Mouse (Mus musculus): ENCODE measurements around the gene Skor1. TPM values are rescaled to one million over a fixed set of nuclear protein-coding genes. Genes with fewer than 3 reads are reported as not detected.
A peak's percentile ranks its signal among the peaks of the same experiment; 100 is the strongest.

Skor1 gene
- polyA plus RNA-seq, 1 experiment from 2014 or later = not detected

GRCm38 (mm10) chr9:63133659-63134058 lies 15.1 kb downstream of the Skor1 start:
- H3K4me2 ChIP-seq (replicated peaks; ENCODE audit: low read depth, low read length) = peak overlapping the region; percentile 61
- H3K9ac ChIP-seq (replicated peaks; ENCODE audit: low read depth, low read length) = no peak overlapping the region
- 15% methylated on average over 6 of the region's 6 CpGs for WGBS
- no peaks in the 10 kb centered on the region for H3K9me3 ChIP-seq (ENCODE audit: control insufficient read depth, low read depth, low read length)
- no peak overlapping the region for H3K27ac ChIP-seq (ENCODE audit: low read length)
- H3K36me3 ChIP-seq (ENCODE audit: control insufficient read depth, insufficient read depth, low read length) = no peaks in the 10 kb centered on the region
- peaks cover 35% of the 10 kb centered on the region for H3K27me3 ChIP-seq (ENCODE audit: control insufficient read depth, insufficient read depth, low read length)
- no peak for ATAC-seq (ENCODE audit: insufficient number of reproducible peaks, insufficient read depth, low FRiP score, low read depth)
- peak overlapping the region; percentile 46 for H3K4me3 ChIP-seq (ENCODE audit: low read depth, low read length)
- 0 out of 2 replicates have a peak, but pooled peaks cover 2% of the 10 kb centered on the region for H3K4me1 ChIP-seq (ENCODE audit: control insufficient read depth, insufficient read depth, low read length)

- 1% methylated on average over 48 of the region's 48 CpGs for WGBS
- Histone ChIP-seq H3K27ac (ENCODE audit: low read length) (no peak overlapping the region), H3K4me1 (ENCODE audit: control insufficient read depth, insufficient read depth, low read length) (no peaks in the 10 kb centered on the region), H3K36me3 (ENCODE audit: control insufficient read depth, insufficient read depth, low read length) (no peaks in the 10 kb centered on the region), H3K27me3 (ENCODE audit: control insufficient read depth, insufficient read depth, low read length) (peaks cover 28% of the 10 kb centered on the region), H3K4me3 (ENCODE audit: low read depth, low read length) (peak overlapping the region; percentile 46), H3K4me2 (replicated peaks; ENCODE audit: low read depth, low read length) (peak overlapping the region; percentile 61), H3K9me3 (ENCODE audit: control insufficient read depth, low read depth, low read length) (no peaks in the 10 kb centered on the region), H3K9ac (replicated peaks; ENCODE audit: low read depth, low read length) (peak overlapping the region; percentile 49)
- ATAC-seq (ENCODE audit: insufficient number of reproducible peaks, insufficient read depth, low FRiP score, low read depth) = peak; percentile 98
Observed at GRCm38 (mm10) chr9:63132673-63133601, 15.8 kb downstream of the Skor1 start.

- H3K4me1 ChIP-seq (ENCODE audit: control insufficient read depth, insufficient read depth, low read length) = no peaks in the 10 kb centered on the region
- ATAC-seq (ENCODE audit: insufficient number of reproducible peaks, insufficient read depth, low FRiP score, low read depth) = no peak
- peak overlapping the region; percentile 46 for H3K4me3 ChIP-seq (ENCODE audit: low read depth, low read length)
- no peaks in the 10 kb centered on the region for H3K9me3 ChIP-seq (ENCODE audit: control insufficient read depth, low read depth, low read length)
- H3K4me2 ChIP-seq (replicated peaks; ENCODE audit: low read depth, low read length) = peak overlapping the region; percentile 60
- peaks cover 20% of the 10 kb centered on the region for H3K27me3 ChIP-seq (ENCODE audit: control insufficient read depth, insufficient read depth, low read length)
- H3K9ac ChIP-seq (replicated peaks; ENCODE audit: low read depth, low read length) = peak overlapping the region; percentile 49
- no peaks in the 10 kb centered on the region for H3K36me3 ChIP-seq (ENCODE audit: control insufficient read depth, insufficient read depth, low read length)
- no peak overlapping the region for H3K27ac ChIP-seq (ENCODE audit: low read length)
- 5% methylated on average over 28 of the region's 28 CpGs for WGBS
Observed at GRCm38 (mm10) chr9:63131957-63132602, 16.7 kb downstream of the Skor1 start.

- Histone ChIP-seq H3K4me3 (ENCODE audit: low read depth, low read length) (no peak overlapping the region), H3K36me3 (ENCODE audit: control insufficient read depth, insufficient read depth, low read length) (no peaks in the 10 kb centered on the region), H3K27ac (ENCODE audit: low read length) (no peak overlapping the region), H3K4me1 (ENCODE audit: control insufficient read depth, insufficient read depth, low read length) (no peaks in the 10 kb centered on the region), H3K9me3 (ENCODE audit: control insufficient read depth, low read depth, low read length) (no peaks in the 10 kb centered on the region), H3K9ac (replicated peaks; ENCODE audit: low read depth, low read length) (no peak overlapping the region), H3K27me3 (ENCODE audit: control insufficient read depth, insufficient read depth, low read length) (peaks cover under 1% of the 10 kb centered on the region; the same call in 1 of the 2 replicates), H3K4me2 (replicated peaks; ENCODE audit: low read depth, low read length) (no peak overlapping the region)
- WGBS = 80% methylated on average over 8 of the region's 8 CpGs
- ATAC-seq (ENCODE audit: insufficient number of reproducible peaks, insufficient read depth, low FRiP score, low read depth) = no peak
Observed at GRCm38 (mm10) chr9:63129641-63130041, 19.1 kb downstream of the Skor1 start.

- H3K27me3 ChIP-seq (ENCODE audit: control insufficient read depth, insufficient read depth, low read length) = no peaks in the 10 kb centered on the region
- no peak overlapping the region for H3K9ac ChIP-seq (replicated peaks; ENCODE audit: low read depth, low read length)
- H3K4me2 ChIP-seq (replicated peaks; ENCODE audit: low read depth, low read length) = peak overlapping the region; percentile 54; the same call in 1 of the 2 replicates
- H3K27ac ChIP-seq (ENCODE audit: low read length) = no peak overlapping the region
- 44% methylated on average over 9 of the region's 9 CpGs for WGBS
- peaks cover 3% of the 10 kb centered on the region; the same call in 1 of the 2 replicates for H3K4me1 ChIP-seq (ENCODE audit: control insufficient read depth, insufficient read depth, low read length)
- no peaks in the 10 kb centered on the region for H3K9me3 ChIP-seq (ENCODE audit: control insufficient read depth, low read depth, low read length)
- no peak overlapping the region for H3K4me3 ChIP-seq (ENCODE audit: low read depth, low read length)
- ATAC-seq (ENCODE audit: insufficient number of reproducible peaks, insufficient read depth, low FRiP score, low read depth) = no peak
- no peaks in the 10 kb centered on the region for H3K36me3 ChIP-seq (ENCODE audit: control insufficient read depth, insufficient read depth, low read length)
Observed at GRCm38 (mm10) chr9:63124512-63124911, 24.2 kb downstream of the Skor1 start.

- ATAC-seq (ENCODE audit: insufficient number of reproducible peaks, insufficient read depth, low FRiP score, low read depth) = peak; percentile 95
- WGBS = 5% methylated on average over 30 of the region's 30 CpGs
- Histone ChIP-seq H3K9ac (replicated peaks; ENCODE audit: low read depth, low read length) (peak overlapping the region; percentile 31), H3K9me3 (ENCODE audit: control insufficient read depth, low read depth, low read length) (no peaks in the 10 kb centered on the region), H3K27me3 (ENCODE audit: control insufficient read depth, insufficient read depth, low read length) (no peaks in the 10 kb centered on the region), H3K4me1 (ENCODE audit: control insufficient read depth, insufficient read depth, low read length) (peaks cover 3% of the 10 kb centered on the region; the same call in 1 of the 2 replicates), H3K4me2 (replicated peaks; ENCODE audit: low read depth, low read length) (peak overlapping the region; percentile 54), H3K27ac (ENCODE audit: low read length) (peak overlapping the region; percentile 52; the same call in 1 of the 2 replicates), H3K4me3 (ENCODE audit: low read depth, low read length) (peak overlapping the region; percentile 33), H3K36me3 (ENCODE audit: control insufficient read depth, insufficient read depth, low read length) (no peaks in the 10 kb centered on the region)
Observed at GRCm38 (mm10) chr9:63123451-63124438, 25.0 kb downstream of the Skor1 start.

- ATAC-seq (ENCODE audit: insufficient number of reproducible peaks, insufficient read depth, low FRiP score, low read depth) = no peak
- Histone ChIP-seq H3K9ac (replicated peaks; ENCODE audit: low read depth, low read length) (no peak overlapping the region), H3K4me3 (ENCODE audit: low read depth, low read length) (no peak overlapping the region), H3K36me3 (ENCODE audit: control insufficient read depth, insufficient read depth, low read length) (no peaks in the 10 kb centered on the region), H3K4me2 (replicated peaks; ENCODE audit: low read depth, low read length) (no peak overlapping the region), H3K9me3 (ENCODE audit: control insufficient read depth, low read depth, low read length) (no peaks in the 10 kb centered on the region), H3K4me1 (ENCODE audit: control insufficient read depth, insufficient read depth, low read length) (peaks cover 3% of the 10 kb centered on the region; the same call in 1 of the 2 replicates), H3K27me3 (ENCODE audit: control insufficient read depth, insufficient read depth, low read length) (no peaks in the 10 kb centered on the region), H3K27ac (ENCODE audit: low read length) (no peak overlapping the region)
- 47% methylated on average over 8 of the region's 8 CpGs for WGBS
Observed at GRCm38 (mm10) chr9:63122161-63122833, 26.5 kb downstream of the Skor1 start.
